Mouse (Mus musculus) lung, postnatal 0 days (tissue): ENCODE measurements around the gene D430041D05Rik.

Experiments
- CTCF ChIP-seq: IDR thresholded peaks from 2 replicates; pipeline ENCODE4 v1.5.1; 2016; ENCODE audit warnings: antibody characterized with exemption, mild to moderate bottlenecking
- EP300 ChIP-seq: IDR thresholded peaks from 2 replicates; pipeline ENCODE4 v1.6.1; 2016; ENCODE audit warnings: antibody characterized with exemption, mild to moderate bottlenecking, control low read depth

- TF ChIP-seq CTCF (no peak), EP300 (no peak)
These were observed 8.6 kb upstream of the D430041D05Rik start for GRCm38 (mm10) chr2:104419411-104419810.
